Mouse (Mus musculus) small intestine, adult 2 months (tissue): ENCODE data around the gene Cyp1a2.
"Not testable (repeated sequence)": the region's sequence is repeated elsewhere in the genome, so short reads cannot be mapped to it uniquely, and the experiment has no call there.

Experiments used
- CTCF ChIP-seq: fragments of 200-500 bp; IDR thresholded peaks from 2 replicates; pipeline ENCODE4 v1.5.1; 2012; ENCODE audit warnings: low read depth, mild to moderate bottlenecking, control low read depth, inconsistent platforms, low read length, moderate library complexity, mixed read lengths; ENCODE audit not compliant: insufficient replicate concordance, insufficient read length; ENCODE audit errors: extremely low read depth
- POLR2A ChIP-seq: fragments of 200-500 bp; IDR thresholded peaks from 2 replicates; pipeline ENCODE4 v1.6.1; 2012; ENCODE audit warnings: low read depth, mild to moderate bottlenecking, control low read depth, inconsistent platforms, low read length, moderate library complexity

DNA sequence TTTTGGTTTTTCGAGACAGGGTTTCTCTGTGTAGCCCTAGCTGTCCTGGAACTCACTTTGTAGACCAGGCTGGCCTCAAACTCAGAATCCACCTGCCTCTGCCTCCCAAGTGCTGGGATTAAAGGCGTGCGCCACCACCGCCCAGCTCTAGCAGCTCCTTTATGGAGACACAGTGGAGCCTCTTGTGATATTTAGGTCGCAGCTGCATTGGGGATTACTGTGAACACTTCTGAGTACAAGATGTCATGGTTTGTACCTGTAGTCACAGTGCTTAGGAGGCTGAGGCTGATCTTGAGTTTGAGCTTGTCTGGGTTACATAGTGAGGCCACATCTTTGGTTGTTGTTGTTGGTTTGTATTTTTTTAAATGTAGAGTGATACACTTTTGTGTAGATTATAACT is 26.7 kb upstream of the Cyp1a2 start:
- TF ChIP-seq CTCF, POLR2A: not testable (repeated sequence)
